Mouse (Mus musculus) bone marrow macrophage, adult 2 months (primary cell): ENCODE measurements around the gene Dctn5.

Experiments used
- CTCF ChIP-seq: IDR thresholded peaks from 2 replicates; pipeline ENCODE4 v1.5.1; 2012; ENCODE audit warnings: low read depth, mild to moderate bottlenecking, low read length, moderate library complexity
- POLR2A ChIP-seq: IDR thresholded peaks from 2 replicates; pipeline ENCODE4 v1.6.1; 2012; ENCODE audit warnings: mild to moderate bottlenecking, low read depth, low read length, borderline replicate concordance

GRCm38 (mm10) chr7:122171613-122172012 is 38.8 kb downstream of the Dctn5 start:
- TF ChIP-seq POLR2A (no peak), CTCF (no peak)
